In genomic region chr11:70129926-70130379, GRCm38 (mm10) we compare ENCODE assay signal across 17 mouse cellular contexts. TPM values are rescaled to one million over a fixed set of nuclear protein-coding genes. Genes with fewer than 3 reads are reported as not detected.
A peak's percentile ranks its signal among the peaks of the same experiment; 100 is the strongest.
DNase-seq lines count a peak whose midpoint lies in the region; TF ChIP-seq lines count a peak whose summit lies in the region.
"Had no signal": no experiment of that assay in that cellular context is flagged by ENCODE, and none has a peak within 500 bp of the region (broad histone marks: within the 10 kb centered on the region; RNA-seq: fewer than 3 reads in every experiment).

Gene Mgl2 (plus strand): TSS chr11:70130329.

- intact Hi-C loops in gastrocnemius, postnatal 14 days (cut with DNase I; ENCODE audit: low total_unique reads) = no loop called here
- intact Hi-C loops in heart, postnatal 14 days (cut with DNase I) = no loop called here
- intact Hi-C loops in left cerebral cortex, postnatal 4 days (cut with DNase I) = no loop called here

- TF ChIP-seq CTCF in bone marrow macrophage, adult 2 months (IDR thresholded peaks at IDR 0.05; ENCODE audit: low read depth, low read length) = no peak

- no peak for TF ChIP-seq POLR2A in bone marrow macrophage, adult 2 months (IDR thresholded peaks at IDR 0.05; ENCODE audit: borderline replicate concordance, low read depth, low read length)

- peak within 1 kb of the TSS; percentile 73 for H3K27ac ChIP-seq in bone marrow macrophage, adult 2 months (ENCODE audit: insufficient read depth, low read depth, low read length)
- H3K27ac ChIP-seq: embryonic facial prominence, embryonic 15.5 days; heart, embryonic 13.5 days; layer of hippocampus, adult 2 months; neural tube, embryonic 13.5 days had no signal

- no peak within 1 kb of the TSS for H3K4me3 ChIP-seq in bone marrow macrophage, adult 2 months (ENCODE audit: insufficient read depth, low read length)
- H3K4me3 ChIP-seq: embryonic facial prominence, embryonic 15.5 days; heart, embryonic 13.5 days; layer of hippocampus, adult 2 months; neural tube, embryonic 13.5 days had no signal

- H3K4me1 ChIP-seq in bone marrow macrophage, adult 2 months (ENCODE audit: control insufficient read depth, insufficient read depth, low read length) = peaks cover 19% of the 10 kb centered on the region
- H3K4me1 ChIP-seq: embryonic facial prominence, embryonic 15.5 days; neural tube, embryonic 13.5 days had no signal

- peak; percentile 14 for DNase-seq in gastrocnemius, postnatal 25 days
- DNase-seq in gastrocnemius, postnatal 14 days = no peak
- peak; percentile 3 to 23 for DNase-seq in heart, postnatal 14 days
- peak; percentile 17 for DNase-seq in lung, postnatal 25 days (ENCODE audit: low spot score)
- DNase-seq in left cerebral cortex, postnatal 4 days = no peak
- DNase-seq in left cerebral cortex, adult 11 months (ENCODE audit: low spot score) = no peak
- DNase-seq in kidney, postnatal 25 days = no peak
- DNase-seq: adrenal gland, adult 8-10 months; kidney, adult 9 months; spleen, adult 18-20 months had no signal

RNA-seq across cellular contexts. Expression of gene Mgl2, which starts in this region (rescaled TPM):
- 1 to 10 TPM; 2.5 to 3.6 TPM for total RNA-seq in gastrocnemius, postnatal 25 days (2021)
- total RNA-seq in gastrocnemius, postnatal 14 days (2021) = 1 to 10 TPM; 1.9 to 3.1 TPM
- polyA plus RNA-seq in bone marrow macrophage, adult 2 months (2012; ENCODE audit: insufficient read depth, insufficient read length, missing spikeins) = 7.7 and 7.8 TPM in 2 replicates
- total RNA-seq in heart, postnatal 14 days (2021) = 1 to 10 TPM; 2.2 to 2.7 TPM
- under 1 TPM; 0.30 to 0.95 TPM for total RNA-seq in left cerebral cortex, postnatal 4 days (2021)
- total RNA-seq: liver, adult 2 months; megakaryocyte-erythroid progenitor cell, adult 5-6 weeks had no signal

Comparison
In these comparisons a context has a peak if more than half of its experiments do, and no peak if none do; other contexts are left out.
1. DNase-seq: peak in gastrocnemius, postnatal 25 days (single experiment), heart, postnatal 14 days (2 of 2) and lung, postnatal 25 days (single experiment); none in gastrocnemius, postnatal 14 days (single experiment), left cerebral cortex, postnatal 4 days (single experiment), left cerebral cortex, adult 11 months (single experiment) and kidney, postnatal 25 days (0 of 2).